In genomic region chr4:92748070-92748469, GRCm38 (mm10) we compare ENCODE assay signal across 31 mouse cellular contexts.
DNase-seq lines count a peak whose midpoint lies in the region; ATAC-seq and TF ChIP-seq lines count a peak whose summit lies in the region.
"Had no signal": no experiment of that assay in that cellular context is flagged by ENCODE, and none has a peak within 500 bp of the region (broad histone marks: within the 10 kb centered on the region; RNA-seq: fewer than 3 reads in every experiment).

No protein-coding gene starts in this region.

- H3K4me3 ChIP-seq in embryonic facial prominence, embryonic 14.5 days (ENCODE audit: low read depth, low read length), result no peak overlapping the region
- no peak overlapping the region for H3K4me3 ChIP-seq in embryonic facial prominence, embryonic 10.5 days
- no peak overlapping the region for H3K4me3 ChIP-seq in hindbrain, postnatal 0 days (ENCODE audit: low read length)
- no peak overlapping the region for H3K4me3 ChIP-seq in hindbrain, embryonic 14.5 days (replicated peaks; ENCODE audit: low read length)
- H3K4me3 ChIP-seq: embryonic facial prominence, embryonic 15.5 days; forebrain, embryonic 13.5 days; heart, embryonic 13.5 days had no signal

- no peak overlapping the region for H3K9ac ChIP-seq in embryonic facial prominence, embryonic 14.5 days (ENCODE audit: low read depth, low read length)
- H3K9ac ChIP-seq in hindbrain, postnatal 0 days (replicated peaks; ENCODE audit: low read length), result no peak overlapping the region
- H3K9ac ChIP-seq in hindbrain, embryonic 14.5 days, result no peak overlapping the region
- H3K9ac ChIP-seq: embryonic facial prominence, embryonic 15.5 days; forebrain, embryonic 13.5 days; heart, embryonic 13.5 days; liver, embryonic 14.5 days had no signal

- WGBS in embryonic facial prominence, embryonic 14.5 days, result 44% methylated on average over 2 of the region's 2 CpGs
- WGBS in embryonic facial prominence, embryonic 10.5 days, result 44% methylated on average over 2 of the region's 2 CpGs
- WGBS in hindbrain, postnatal 0 days, result 42% methylated on average over 2 of the region's 2 CpGs
- 44% methylated on average over 2 of the region's 2 CpGs for WGBS in hindbrain, embryonic 14.5 days

- no peak overlapping the region for H3K27ac ChIP-seq in embryonic facial prominence, embryonic 14.5 days (replicated peaks; ENCODE audit: low read depth, low read length)
- H3K27ac ChIP-seq in embryonic facial prominence, embryonic 10.5 days (replicated peaks), result no peak overlapping the region
- H3K27ac ChIP-seq in hindbrain, postnatal 0 days, result no peak overlapping the region
- H3K27ac ChIP-seq in hindbrain, embryonic 14.5 days, result no peak overlapping the region
- H3K27ac ChIP-seq: embryonic facial prominence, embryonic 15.5 days; forebrain, embryonic 13.5 days; heart, embryonic 13.5 days; kidney, postnatal 0 days; liver, embryonic 14.5 days; macrophage; stomach, postnatal 0 days had no signal

- no peak overlapping the region for H3K4me2 ChIP-seq in embryonic facial prominence, embryonic 14.5 days (ENCODE audit: low read depth, low read length)
- no peak overlapping the region for H3K4me2 ChIP-seq in hindbrain, postnatal 0 days (ENCODE audit: low read depth, low read length)
- H3K4me2 ChIP-seq in hindbrain, embryonic 14.5 days (replicated peaks), result no peak overlapping the region
- H3K4me2 ChIP-seq: embryonic facial prominence, embryonic 15.5 days; forebrain, embryonic 13.5 days; heart, embryonic 13.5 days had no signal

- ATAC-seq in embryonic facial prominence, embryonic 14.5 days (ENCODE audit: low read depth), result no peak
- ATAC-seq in hindbrain, postnatal 0 days, result peak; percentile 59; the same call in 1 of the 2 replicates
- no peak for ATAC-seq in hindbrain, embryonic 14.5 days (ENCODE audit: low FRiP score)
- ATAC-seq in monocyte, adult 5-6 weeks (replicated peaks; ENCODE audit: insufficient number of reproducible peaks, low FRiP score, low TSS enrichment, poor library complexity, severe bottlenecking), result no peak
- ATAC-seq: activated CD4-positive, CD25-positive, alpha-beta regulatory T cell, adult 4 months; CD4-positive, CD25-positive, alpha-beta regulatory T cell, adult 4 months; forebrain, embryonic 13.5 days; intestine, embryonic 16.5 days had no signal

- H3K27me3 ChIP-seq in embryonic facial prominence, embryonic 14.5 days (replicated peaks; ENCODE audit: control insufficient read depth, insufficient read depth, low read length), result no peaks in the 10 kb centered on the region
- no peaks in the 10 kb centered on the region for H3K27me3 ChIP-seq in embryonic facial prominence, embryonic 10.5 days (replicated peaks; ENCODE audit: low read depth, poor library complexity, severe bottlenecking)
- H3K27me3 ChIP-seq in hindbrain, postnatal 0 days (ENCODE audit: insufficient read depth, low read length), result no peaks in the 10 kb centered on the region
- H3K27me3 ChIP-seq in hindbrain, embryonic 14.5 days (ENCODE audit: control insufficient read depth, insufficient read depth, low read length), result no peaks in the 10 kb centered on the region
- H3K27me3 ChIP-seq: embryonic facial prominence, embryonic 15.5 days; forebrain, embryonic 13.5 days; heart, embryonic 13.5 days had no signal

- no peaks in the 10 kb centered on the region for H3K36me3 ChIP-seq in embryonic facial prominence, embryonic 14.5 days (ENCODE audit: control insufficient read depth, insufficient read depth, low read length)
- no peaks in the 10 kb centered on the region for H3K36me3 ChIP-seq in embryonic facial prominence, embryonic 10.5 days (replicated peaks)
- no peaks in the 10 kb centered on the region for H3K36me3 ChIP-seq in hindbrain, postnatal 0 days (ENCODE audit: insufficient read depth, low read length)
- no peaks in the 10 kb centered on the region for H3K36me3 ChIP-seq in hindbrain, embryonic 14.5 days (replicated peaks; ENCODE audit: control insufficient read depth, insufficient read depth)
- H3K36me3 ChIP-seq: embryonic facial prominence, embryonic 15.5 days; heart, embryonic 13.5 days had no signal

- H3K4me1 ChIP-seq in embryonic facial prominence, embryonic 14.5 days (ENCODE audit: control insufficient read depth, insufficient read depth, low read length), result no peaks in the 10 kb centered on the region
- H3K4me1 ChIP-seq in embryonic facial prominence, embryonic 10.5 days, result no peaks in the 10 kb centered on the region
- no peaks in the 10 kb centered on the region for H3K4me1 ChIP-seq in hindbrain, postnatal 0 days (ENCODE audit: insufficient read depth, low read length)
- no peaks in the 10 kb centered on the region for H3K4me1 ChIP-seq in hindbrain, embryonic 14.5 days (replicated peaks; ENCODE audit: control insufficient read depth, insufficient read depth, low read length)
- H3K4me1 ChIP-seq: embryonic facial prominence, embryonic 15.5 days; heart, embryonic 13.5 days had no signal

- DNase-seq in embryonic facial prominence, embryonic 14.5 days (ENCODE audit: low spot score), result peak; percentile 4
- no peak for DNase-seq in embryonic facial prominence, embryonic 10.5 days (ENCODE audit: low spot score)
- DNase-seq in hindbrain, postnatal 0 days (ENCODE audit: low spot score), result peak; percentile 68
- no peak for DNase-seq in hindbrain, embryonic 14.5 days (ENCODE audit: low spot score)
- peak; percentile 7 for DNase-seq in retina, embryonic 14.5 days (ENCODE audit: low spot score)
- no peak for DNase-seq in retina, postnatal 1 day
- DNase-seq: adrenal gland, adult 8-10 months; cerebellum, adult 11-12 months; cerebellum, postnatal 36 days; gastrocnemius, postnatal 10 days; heart, postnatal 10 days; kidney, adult 8-10 months; kidney, postnatal 4 days; layer of hippocampus, postnatal 36 days; liver; lung, adult 2 months; lung, postnatal 10 days; right cerebral cortex, postnatal 4 days; thymus, adult 18-20 months; thymus, postnatal 25 days had no signal

- no peak for TF ChIP-seq CTCF in hindbrain, postnatal 0 days (IDR thresholded peaks at IDR 0.05; ENCODE audit: low read depth)

- no peaks in the 10 kb centered on the region for H3K9me3 ChIP-seq in embryonic facial prominence, embryonic 14.5 days (ENCODE audit: control insufficient read depth, low read length)
- H3K9me3 ChIP-seq in embryonic facial prominence, embryonic 10.5 days, result no peaks in the 10 kb centered on the region
- no peaks in the 10 kb centered on the region for H3K9me3 ChIP-seq in hindbrain, postnatal 0 days (ENCODE audit: low read length)
- H3K9me3 ChIP-seq in hindbrain, embryonic 14.5 days (ENCODE audit: control insufficient read depth, low read length), result no peaks in the 10 kb centered on the region
- H3K9me3 ChIP-seq: embryonic facial prominence, embryonic 15.5 days; forebrain, embryonic 13.5 days; heart, embryonic 13.5 days had no signal

Comparison
In these comparisons a context has a peak if more than half of its experiments do, and no peak if none do; other contexts are left out.
1. DNase-seq: peak in embryonic facial prominence, embryonic 14.5 days (single experiment), hindbrain, postnatal 0 days (single experiment) and retina, embryonic 14.5 days (single experiment); none in embryonic facial prominence, embryonic 10.5 days (single experiment), hindbrain, embryonic 14.5 days (single experiment) and retina, postnatal 1 day (single experiment).